Mouse (Mus musculus) central nervous system, embryonic 14 days (tissue): ENCODE data around the gene Adarb2. TPM values are rescaled to one million over a fixed set of nuclear protein-coding genes. Genes with fewer than 3 reads are reported as not detected.

ENCODE experiments used
- polyA plus RNA-seq: library from polyadenylated mRNA; depleted of rRNA; stranded (reverse); fragments of >200 nt; gene quantifications from 2 replicates; pipeline ENCODE4 v1.2.3, GENCODE M21; 2012; rRNA removed

The Adarb2 gene
- 12.3 and 13.6 TPM in 2 replicates for polyA plus RNA-seq

GRCm38 (mm10) chr13:8202681-8203476, at the start of gene Adarb2:
Adarb2 (plus strand) TSS chr13:8202866.

